Mouse (Mus musculus): ENCODE results near the gene Prr14.

- TF ChIP-seq CTCF (IDR thresholded peaks at IDR 0.05; ENCODE audit: borderline replicate concordance, insufficient read depth, low read depth, low read length) (no peak), POLR2A (IDR thresholded peaks at IDR 0.05; ENCODE audit: borderline replicate concordance, insufficient read depth, low read length) (no peak)
Measured at GRCm38 (mm10) chr7:127454905-127455304, 4.5 kb upstream of the Prr14 start.

Measured in cerebellum, adult 2 months (tissue).